Mouse (Mus musculus): Measurements from ENCODE around the gene Gm17364. TPM values are rescaled to one million over a fixed set of nuclear protein-coding genes. Genes with fewer than 3 reads are reported as not detected.

Gene Gm17364
- total RNA-seq, 1 experiment from 2014 or later: not detected

- ATAC-seq (replicated peaks in 1 of 2; ENCODE audit: insufficient read depth in 1 of 2, low FRiP score in 2 of 2, low TSS enrichment in 1 of 2, low read depth in 1 of 2, poor library complexity in 2 of 2, severe bottlenecking in 2 of 2): no peak
Observed at GRCm38 (mm10) chr13:41233241-41233640, 40.5 kb downstream of the Gm17364 start.

DNA sequence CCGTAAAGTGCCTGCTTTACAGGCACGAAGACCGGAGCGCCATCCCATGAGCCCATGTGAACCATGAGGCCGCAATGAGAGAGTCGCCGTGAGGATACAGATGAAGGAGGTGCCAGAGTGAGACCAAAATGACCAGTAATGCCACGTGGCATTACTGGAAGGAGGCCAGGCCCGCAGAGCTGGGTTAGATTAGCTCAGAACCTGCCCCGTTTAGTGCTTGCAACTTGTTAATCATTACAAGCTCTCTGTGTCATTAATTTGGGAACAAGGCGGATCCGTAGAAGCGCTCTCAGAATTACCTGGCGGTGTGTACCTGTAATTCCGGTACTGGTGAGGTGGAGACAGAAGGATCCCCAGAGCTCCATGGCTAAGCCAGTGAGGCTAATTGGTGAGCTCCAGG lies 41.6 kb downstream of the Gm17364 start:
- no peak for ATAC-seq (replicated peaks in 1 of 2; ENCODE audit: insufficient read depth in 1 of 2, low FRiP score in 2 of 2, low TSS enrichment in 1 of 2, low read depth in 1 of 2, poor library complexity in 2 of 2, severe bottlenecking in 2 of 2)

DNA sequence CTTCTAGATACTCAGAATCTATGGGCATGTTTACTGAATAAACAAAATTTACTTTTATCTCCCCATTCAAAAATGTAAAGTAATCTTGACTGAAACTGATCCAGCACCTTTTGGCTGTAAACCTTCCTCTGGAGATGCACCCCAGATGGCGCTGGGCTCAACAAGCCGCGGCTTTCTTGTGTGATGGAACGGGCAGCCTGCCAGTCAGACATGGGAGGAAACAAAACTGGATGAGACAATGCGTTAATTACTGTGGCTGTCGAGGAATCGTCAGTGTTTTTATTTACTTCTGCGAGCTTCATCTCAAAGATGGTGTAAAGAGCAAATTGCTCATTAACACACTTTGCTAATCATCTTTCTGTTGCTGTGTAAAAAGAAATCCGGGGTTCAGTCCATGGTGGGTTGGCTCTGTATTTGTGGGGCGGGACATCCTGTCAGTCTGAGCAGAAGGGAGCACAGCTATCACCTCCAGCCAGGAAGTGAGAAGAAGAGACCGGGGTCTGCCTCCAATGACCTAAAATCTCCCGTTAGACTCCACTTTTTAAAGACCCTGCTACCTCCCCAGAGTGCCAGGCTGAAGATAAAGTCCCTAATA lies 42.3 kb downstream of the Gm17364 start:
- no peak for ATAC-seq (replicated peaks in 1 of 2; ENCODE audit: insufficient read depth in 1 of 2, low FRiP score in 2 of 2, low TSS enrichment in 1 of 2, low read depth in 1 of 2, poor library complexity in 2 of 2, severe bottlenecking in 2 of 2)

- ATAC-seq (replicated peaks in 1 of 2; ENCODE audit: insufficient read depth in 1 of 2, low FRiP score in 2 of 2, low TSS enrichment in 1 of 2, low read depth in 1 of 2, poor library complexity in 2 of 2, severe bottlenecking in 2 of 2): peak; percentile 80 to 92
Observed at GRCm38 (mm10) chr13:41230256-41230655, 43.5 kb downstream of the Gm17364 start.

- no peak for ATAC-seq (replicated peaks in 1 of 2; ENCODE audit: insufficient read depth in 1 of 2, low FRiP score in 2 of 2, low TSS enrichment in 1 of 2, low read depth in 1 of 2, poor library complexity in 2 of 2, severe bottlenecking in 2 of 2)
Observed at GRCm38 (mm10) chr13:41228060-41228459, 45.7 kb downstream of the Gm17364 start.

DNA sequence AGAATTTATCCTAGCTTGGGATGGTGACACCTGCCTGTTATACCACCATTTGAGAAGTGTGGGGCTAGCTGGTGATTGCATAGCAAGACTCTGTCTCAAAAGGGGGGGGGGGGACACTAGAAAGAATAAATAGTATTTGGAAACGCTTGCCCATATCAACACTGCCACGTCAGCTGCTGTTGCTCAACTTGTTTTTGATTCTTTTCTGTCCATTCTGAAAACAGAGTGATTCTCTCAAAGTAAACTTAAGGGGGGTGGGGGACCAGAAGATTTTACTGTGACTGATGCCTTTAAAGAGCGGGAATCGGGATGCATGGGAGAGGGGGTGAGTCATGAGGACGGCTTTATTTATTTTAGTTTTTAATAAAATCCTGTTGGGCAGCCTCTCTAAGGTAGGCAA lies 47.3 kb downstream of the Gm17364 start:
- ATAC-seq (replicated peaks in 1 of 2; ENCODE audit: insufficient read depth in 1 of 2, low FRiP score in 2 of 2, low TSS enrichment in 1 of 2, low read depth in 1 of 2, poor library complexity in 2 of 2, severe bottlenecking in 2 of 2): no peak

Other genes with a start within 250 kb of the Gm17364 start
- not detected in 2 replicates for gene Mak, start 194.3 kb downstream of the Gm17364 start, total RNA-seq (2017)
- gene Gcm2, start 162.9 kb downstream of the Gm17364 start, total RNA-seq (2017): not detected in 2 replicates
- gene Sycp2l, start 159.7 kb downstream of the Gm17364 start, total RNA-seq (2017): 0.25 TPM in 1 of 2 replicates, not detected in the other
- 0.20 TPM in 1 of 2 replicates, not detected in the other for gene Elovl2, start 53.6 kb downstream of the Gm17364 start, total RNA-seq (2017)
- gene Smim13, start 24.1 kb downstream of the Gm17364 start, total RNA-seq (2017): 10.3 and 11.0 TPM in 2 replicates
- gene Nedd9, start 213.4 kb upstream of the Gm17364 start, total RNA-seq (2017): 12.2 and 30.4 TPM in 2 replicates

Data from hematopoietic stem cell, adult 5-6 weeks (primary cell).